Mouse (Mus musculus) heart, embryonic 13.5 days (tissue): ENCODE measurements around the gene Retsat. TPM values are rescaled to one million over a fixed set of nuclear protein-coding genes. Genes with fewer than 3 reads are reported as not detected.

ENCODE experiments used
- ATAC-seq: fragments of 200-750 bp; cut with Nextera tagmentation; 2 replicates; pipeline ENCODE4 v1.8.0; 2017; ENCODE audit warnings: moderate TSS enrichment; ENCODE audit not compliant: insufficient number of reproducible peaks, low FRiP score, low TSS enrichment; ENCODE audit errors: extremely low read depth
- H3K27ac ChIP-seq: fragments of 300-500 bp; sonication (generic); replicated peaks from 2 replicates; pipeline ENCODE4 v1.5.1; 2015; ENCODE audit warnings: moderate library complexity, mild to moderate bottlenecking, inconsistent platforms
- H3K27me3 ChIP-seq: fragments of 300-500 bp; sonication (generic); replicated peaks from 2 replicates; pipeline ENCODE4 v1.6.1; 2015; ENCODE audit warnings: mild to moderate bottlenecking, inconsistent platforms
- H3K36me3 ChIP-seq: fragments of 300-500 bp; sonication (generic); 2 replicates; pipeline ENCODE4 v1.6.1; 2015; ENCODE audit warnings: mild to moderate bottlenecking, inconsistent platforms
- H3K4me1 ChIP-seq: fragments of 300-500 bp; sonication (generic); 2 replicates; pipeline ENCODE4 v1.6.1; 2015; ENCODE audit warnings: inconsistent platforms
- H3K4me2 ChIP-seq: fragments of 300-500 bp; sonication (generic); 2 replicates; pipeline ENCODE4 v1.6.1; 2015; ENCODE audit warnings: inconsistent platforms, mild to moderate bottlenecking, moderate library complexity
- H3K4me3 ChIP-seq: fragments of 300-500 bp; sonication (generic); 2 replicates; pipeline ENCODE4 v1.5.1; 2015; ENCODE audit warnings: moderate library complexity, mild to moderate bottlenecking, inconsistent platforms
- H3K9ac ChIP-seq: fragments of 300-500 bp; sonication (generic); 2 replicates; pipeline ENCODE4 v1.6.1; 2015; ENCODE audit warnings: inconsistent platforms, mild to moderate bottlenecking, moderate library complexity
- H3K9me3 ChIP-seq: fragments of 300-500 bp; sonication (generic); 2 replicates; pipeline ENCODE4 v1.6.1; 2016; ENCODE audit warnings: inconsistent platforms
- WGBS: fragments of 180-500 bp; shearing (Covaris S2); methylation state at CpG from one replicate; pipeline ENCODE4 v1.1.7; 2015; ENCODE audit warnings: mixed read lengths; 5-methylcytosine and 5-hydroxymethylcytosine counted together
- polyA plus RNA-seq: library from polyadenylated mRNA; unstranded; fragments of >200 nt; fragmentation: Nextera tagmentation; extraction: Ambion mirVana; gene quantifications from 2 replicates; pipeline ENCODE4 v1.2.1, GENCODE M21; 2015

Gene Retsat
- 18.3 and 20.1 TPM in 2 replicates for polyA plus RNA-seq

DNA sequence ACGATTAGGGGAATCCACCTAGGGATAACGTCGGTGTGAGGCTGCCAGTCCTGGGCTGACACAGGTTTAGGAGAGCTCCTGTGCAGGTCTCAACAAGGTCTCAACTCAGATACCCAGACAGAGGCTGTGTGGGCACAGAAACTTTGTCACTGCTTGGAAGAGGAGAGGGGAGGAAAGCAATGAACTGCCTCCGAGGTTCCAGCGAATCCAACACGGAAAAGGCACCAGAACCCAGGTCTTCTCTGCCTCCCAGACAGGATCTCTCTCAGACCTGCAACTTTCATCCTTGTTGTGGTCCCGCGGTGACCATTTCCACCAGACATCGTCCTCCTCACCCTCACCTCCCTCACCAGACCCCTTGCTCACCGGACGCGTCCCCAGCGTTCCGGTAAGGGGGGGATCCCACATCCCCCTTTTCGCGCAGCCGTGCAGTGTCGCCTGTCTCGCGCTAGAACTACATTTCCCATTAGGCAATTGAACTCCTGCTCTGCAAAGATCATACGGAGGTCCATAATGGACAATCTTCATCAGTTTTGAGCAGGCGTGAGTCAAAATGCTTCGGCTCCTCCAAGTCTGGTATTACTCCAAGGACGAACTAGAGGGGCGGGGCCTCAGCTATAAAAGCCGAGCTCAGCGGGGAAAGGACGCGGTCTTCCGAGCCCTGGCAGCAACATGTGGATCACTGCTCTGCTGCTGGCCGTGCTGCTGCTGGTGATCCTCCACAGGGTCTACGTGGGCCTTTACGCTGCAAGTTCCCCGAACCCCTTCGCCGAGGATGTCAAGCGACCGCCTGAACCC is at the start of gene Retsat, which contains the start of gene Elmod3:
Gene Retsat (plus strand): TSS at position 520 of the 798 bp plus-strand sequence.
Gene Elmod3 (minus strand): TSS at position 458 of the 798 bp plus-strand sequence.
- H3K27ac ChIP-seq = peak within 1 kb of the TSS; percentile 91
- no peaks in the 10 kb centered on the region for H3K9me3 ChIP-seq
- peak; percentile 78 for ATAC-seq
- under 1% methylated on average over 38 of the region's 38 CpGs for WGBS
- no peaks in the 10 kb centered on the region for H3K27me3 ChIP-seq
- H3K9ac ChIP-seq = peak within 1 kb of the TSS; percentile 88
- peaks cover 8% of the 10 kb centered on the region; the same call in 1 of the 2 replicates for H3K36me3 ChIP-seq
- peak within 1 kb of the TSS; percentile 77 for H3K4me3 ChIP-seq
- H3K4me2 ChIP-seq = peak within 1 kb of the TSS; percentile 75
- H3K4me1 ChIP-seq = peaks cover 21% of the 10 kb centered on the region

DNA sequence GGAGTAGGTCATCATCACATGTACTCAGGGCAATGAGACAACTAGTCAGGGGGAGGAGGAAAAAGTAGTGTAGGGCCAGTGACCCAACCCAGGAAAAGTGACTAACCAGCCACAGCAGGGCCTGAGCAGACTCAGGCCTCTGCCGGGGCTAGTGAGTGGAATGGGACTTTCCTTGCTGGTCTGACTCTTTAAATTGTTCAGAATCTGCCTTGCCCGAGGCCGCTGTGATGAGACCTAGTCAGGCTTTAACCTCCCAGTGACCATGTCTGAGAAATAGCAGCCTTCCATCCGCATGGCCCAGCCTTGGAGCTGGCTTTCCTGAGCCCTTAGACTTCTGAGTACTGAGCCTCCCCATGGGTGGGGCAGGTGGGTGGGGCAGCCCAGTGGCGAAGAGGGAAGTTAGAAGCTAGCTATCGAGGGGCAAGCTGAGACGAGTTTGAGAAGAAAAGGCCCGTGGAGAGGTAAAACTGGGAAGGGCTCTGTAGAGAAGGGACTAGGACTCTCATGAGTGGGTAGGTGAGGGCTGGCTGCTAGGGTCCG is 49.2 kb upstream of the Retsat start:
- Histone ChIP-seq H3K27me3 (no peaks in the 10 kb centered on the region), H3K4me2 (no peak overlapping the region), H3K27ac (no peak overlapping the region), H3K9ac (no peak overlapping the region), H3K9me3 (no peaks in the 10 kb centered on the region), H3K4me3 (no peak overlapping the region), H3K36me3 (peaks cover 7% of the 10 kb centered on the region; the same call in 1 of the 2 replicates), H3K4me1 (peaks cover 27% of the 10 kb centered on the region)
- WGBS = 59% methylated on average over 9 of the region's 9 CpGs
- no peak for ATAC-seq

DNA sequence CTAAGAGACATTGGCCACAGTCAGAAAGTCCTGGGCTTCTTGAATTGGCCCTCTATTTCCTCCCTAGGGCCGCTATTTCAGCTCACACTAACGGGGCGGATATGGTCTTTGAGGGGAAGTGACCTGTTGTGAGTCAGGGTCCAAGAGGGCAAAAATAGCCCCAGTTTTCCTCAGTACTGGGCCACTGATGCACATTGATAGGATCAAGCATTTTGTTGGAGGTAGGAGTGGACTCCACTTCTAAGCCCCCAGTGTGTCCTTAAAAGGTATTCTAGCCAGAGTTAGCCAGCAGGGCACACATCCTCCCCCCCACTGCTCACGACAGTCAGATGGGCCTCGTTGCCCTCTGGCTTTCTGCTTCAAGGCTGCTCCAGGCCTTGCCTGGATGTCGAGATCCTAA is 48.2 kb upstream of the Retsat start:
- ATAC-seq = no peak
- Histone ChIP-seq H3K9me3 (no peaks in the 10 kb centered on the region), H3K9ac (no peak overlapping the region), H3K4me2 (no peak overlapping the region), H3K4me3 (no peak overlapping the region), H3K27ac (no peak overlapping the region), H3K36me3 (peaks cover 7% of the 10 kb centered on the region; the same call in 1 of the 2 replicates), H3K27me3 (no peaks in the 10 kb centered on the region), H3K4me1 (peaks cover 20% of the 10 kb centered on the region)
- 51% methylated on average over 6 of the region's 6 CpGs for WGBS

DNA sequence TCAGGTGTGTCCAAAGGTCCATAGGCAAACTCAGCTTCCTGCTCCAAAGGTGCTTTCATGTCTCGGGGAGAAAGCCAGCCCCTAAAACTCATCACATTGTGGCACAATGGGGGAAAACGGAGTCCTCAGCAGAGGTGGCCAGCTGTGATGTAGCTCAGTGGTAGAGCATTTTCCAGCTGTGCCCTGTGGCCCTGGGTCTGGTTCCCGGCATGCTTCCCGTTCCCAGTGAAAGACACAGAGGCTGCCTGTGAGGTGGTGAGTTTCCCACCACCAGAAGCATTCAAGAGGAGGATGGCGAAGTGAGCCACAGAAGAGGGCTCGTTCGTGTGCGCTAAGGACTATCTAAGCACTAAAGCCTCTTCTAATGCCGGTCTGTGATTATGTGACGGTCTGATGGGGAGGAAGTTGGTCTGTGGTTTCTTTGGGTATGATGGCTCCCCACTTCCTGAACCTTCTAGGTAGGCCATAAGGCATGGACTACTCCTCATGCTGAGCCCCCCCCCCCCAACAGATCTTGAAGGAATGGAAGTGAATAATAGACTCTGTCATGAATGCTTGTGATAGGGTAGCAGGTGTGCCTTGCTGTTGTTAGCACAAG is 47.7 kb upstream of the Retsat start:
- H3K27me3 ChIP-seq = no peaks in the 10 kb centered on the region
- H3K9me3 ChIP-seq = no peaks in the 10 kb centered on the region
- peaks cover 18% of the 10 kb centered on the region for H3K4me1 ChIP-seq
- no peak overlapping the region for H3K4me2 ChIP-seq
- WGBS = 75% methylated on average over 10 of the region's 10 CpGs
- H3K27ac ChIP-seq = no peak overlapping the region
- H3K9ac ChIP-seq = no peak overlapping the region
- ATAC-seq = no peak
- no peak overlapping the region for H3K4me3 ChIP-seq
- H3K36me3 ChIP-seq = peaks cover 7% of the 10 kb centered on the region; the same call in 1 of the 2 replicates

DNA sequence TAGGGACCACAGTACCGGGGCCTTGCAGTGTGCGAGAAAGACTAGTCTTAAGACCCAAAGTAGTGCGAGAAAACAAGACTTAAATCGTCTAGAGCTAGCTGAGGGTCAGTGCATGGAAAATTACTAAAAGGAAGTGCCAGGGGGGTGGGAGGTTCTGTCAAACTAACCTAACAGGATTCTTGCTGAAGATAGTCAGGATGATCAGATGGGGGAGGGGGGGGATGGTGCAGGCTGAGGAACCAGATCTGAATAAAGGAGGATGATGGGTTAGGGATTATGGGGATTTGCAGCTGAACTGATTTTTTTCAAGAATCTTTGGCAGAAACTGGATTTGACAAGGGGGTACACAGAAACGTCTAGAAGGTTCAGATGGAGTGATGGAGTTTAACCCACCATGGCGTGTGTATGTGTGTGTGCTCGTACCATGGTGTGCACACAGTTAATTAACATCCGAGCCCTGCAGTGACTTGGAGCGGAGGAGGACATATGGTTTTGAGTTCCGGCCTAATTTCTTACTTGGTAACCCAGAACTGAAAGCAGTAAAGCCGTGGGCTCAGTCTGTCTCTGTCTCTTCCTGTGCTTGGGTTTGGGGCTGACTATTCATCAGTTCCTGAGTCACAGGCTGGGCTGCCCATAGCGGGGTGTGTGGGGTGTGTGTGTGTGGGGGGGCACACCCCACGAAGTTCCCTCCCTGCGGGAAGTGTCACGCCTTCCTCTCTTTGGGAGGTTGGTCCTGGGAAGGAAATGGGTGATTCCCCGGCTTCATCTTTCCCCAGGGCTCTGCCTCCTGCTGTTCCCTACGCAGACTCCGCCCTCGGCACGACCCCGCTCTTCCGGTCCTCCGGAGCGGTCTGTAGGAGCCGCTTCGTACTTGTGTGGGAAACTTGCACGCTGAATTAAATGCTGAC is 45.9 kb upstream of the Retsat start:
- Histone ChIP-seq H3K9me3 (no peaks in the 10 kb centered on the region), H3K27ac (peak overlapping the region; percentile 84), H3K9ac (peak overlapping the region; percentile 80), H3K4me3 (peak overlapping the region; percentile 51), H3K36me3 (peaks cover under 1% of the 10 kb centered on the region; the same call in 1 of the 2 replicates), H3K4me1 (peaks cover 18% of the 10 kb centered on the region), H3K27me3 (no peaks in the 10 kb centered on the region), H3K4me2 (peak overlapping the region; percentile 72)
- ATAC-seq = peak; percentile 56; the same call in 1 of the 2 replicates
- WGBS = 18% methylated on average over 27 of the region's 27 CpGs

DNA sequence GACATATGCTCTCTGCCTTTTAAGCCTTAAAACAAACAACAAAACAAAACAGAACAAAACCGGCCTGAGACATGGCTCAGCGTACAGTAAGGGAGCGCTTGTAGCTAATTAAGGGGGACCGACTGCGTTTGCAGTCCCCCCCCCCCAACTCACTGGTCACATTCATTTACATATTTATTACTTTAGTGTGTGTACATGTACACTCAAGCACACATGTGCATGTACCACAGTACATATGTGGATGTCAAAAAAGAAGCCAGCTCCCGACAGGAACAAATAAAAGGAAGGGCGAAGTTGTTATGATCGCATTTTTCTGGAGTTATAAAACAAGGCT is 45.2 kb upstream of the Retsat start:
- peak overlapping the region; percentile 51 for H3K4me3 ChIP-seq
- ATAC-seq = no peak

DNA sequence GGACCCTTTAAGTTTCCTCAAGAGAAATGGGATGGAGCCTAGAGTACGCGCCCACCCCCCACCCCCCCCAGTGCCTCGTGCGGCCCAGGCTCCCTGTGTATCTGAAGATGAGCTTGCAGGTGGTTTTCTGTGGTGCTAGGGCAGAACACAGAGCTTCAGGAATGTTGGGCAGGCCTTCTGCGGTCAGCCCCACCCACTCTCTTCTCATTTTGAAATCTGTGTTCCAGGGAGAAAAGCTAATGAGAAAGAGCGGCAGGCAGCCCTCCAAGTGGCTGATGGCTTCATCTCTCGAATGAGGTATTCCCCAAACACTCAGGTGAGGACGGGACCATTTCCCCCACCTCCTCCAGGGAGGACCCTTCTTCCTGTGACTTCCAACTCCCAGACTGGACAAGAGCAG is 37.5 kb upstream of the Retsat start:
- H3K27me3 ChIP-seq = no peaks in the 10 kb centered on the region
- peaks cover 17% of the 10 kb centered on the region for H3K4me1 ChIP-seq
- H3K36me3 ChIP-seq = no peaks in the 10 kb centered on the region
- H3K4me2 ChIP-seq = no peak overlapping the region
- WGBS = 77% methylated on average over 8 of the region's 8 CpGs
- no peak overlapping the region for H3K4me3 ChIP-seq
- no peaks in the 10 kb centered on the region for H3K9me3 ChIP-seq
- no peak for ATAC-seq
- no peak overlapping the region for H3K27ac ChIP-seq
- no peak overlapping the region for H3K9ac ChIP-seq

More for the DNA sequence above, 45.2 kb upstream of the Retsat start:
- Histone ChIP-seq H3K4me2 (peak overlapping the region; percentile 72), H3K4me1 (peaks cover 18% of the 10 kb centered on the region), H3K9me3 (no peaks in the 10 kb centered on the region), H3K9ac (peak overlapping the region; percentile 80), H3K27me3 (no peaks in the 10 kb centered on the region), H3K27ac (peak overlapping the region; percentile 84), H3K36me3 (no peaks in the 10 kb centered on the region)
- 18% methylated on average over 8 of the region's 8 CpGs for WGBS

DNA sequence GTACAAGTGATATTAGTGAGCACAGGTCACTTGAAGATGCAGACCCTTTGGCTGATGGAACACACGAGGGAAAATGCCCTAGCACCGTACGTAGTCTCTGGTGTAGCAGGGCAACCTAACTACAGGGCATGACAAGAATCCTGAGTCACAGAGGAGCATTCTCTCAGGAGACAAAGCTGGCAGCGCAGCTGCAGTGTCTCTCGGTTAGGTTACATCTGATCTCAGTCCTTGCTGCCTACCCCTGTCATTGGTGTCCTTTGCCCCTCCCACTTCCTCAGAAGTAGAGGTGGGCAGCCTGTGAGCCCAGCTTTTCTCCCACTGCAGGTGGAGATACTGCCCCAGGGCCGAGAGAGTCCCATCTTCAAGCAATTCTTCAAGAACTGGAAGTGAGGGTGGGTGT is 35.8 kb upstream of the Retsat start:
- Histone ChIP-seq H3K4me3 (no peak overlapping the region), H3K9me3 (no peaks in the 10 kb centered on the region), H3K27ac (no peak overlapping the region), H3K4me2 (no peak overlapping the region), H3K9ac (no peak overlapping the region; the same call in 1 of the 2 replicates), H3K4me1 (peaks cover 19% of the 10 kb centered on the region), H3K27me3 (no peaks in the 10 kb centered on the region), H3K36me3 (0 out of 2 replicates have a peak, but pooled peaks cover under 1% of the 10 kb centered on the region)
- no peak for ATAC-seq
- 50% methylated on average over 6 of the region's 6 CpGs for WGBS

DNA sequence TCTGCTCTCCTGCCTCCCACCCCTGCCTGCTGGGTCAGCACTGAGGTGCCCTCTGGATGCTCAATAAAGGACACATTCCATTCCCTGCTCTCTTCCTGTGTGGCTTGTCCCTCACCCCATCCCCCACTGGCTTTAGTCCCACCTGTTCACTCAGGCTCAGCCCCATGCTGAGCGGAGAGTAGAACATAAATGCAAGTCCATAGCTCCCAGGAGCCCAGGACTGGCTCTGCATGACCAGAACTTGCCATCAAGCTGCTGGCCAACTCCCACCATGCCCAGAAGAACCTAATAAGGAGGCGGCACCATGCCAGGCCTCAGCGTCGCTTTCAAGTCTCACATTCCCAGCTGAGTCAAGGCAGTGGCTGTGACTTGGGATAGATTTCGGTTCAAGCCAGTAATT is 35.4 kb upstream of the Retsat start:
- no peak for ATAC-seq
- Histone ChIP-seq H3K4me3 (no peak overlapping the region), H3K27ac (no peak overlapping the region), H3K4me2 (no peak overlapping the region), H3K36me3 (peaks cover 5% of the 10 kb centered on the region), H3K27me3 (no peaks in the 10 kb centered on the region), H3K9me3 (no peaks in the 10 kb centered on the region), H3K9ac (no peak overlapping the region; the same call in 1 of the 2 replicates), H3K4me1 (peaks cover 19% of the 10 kb centered on the region)
- 78% methylated on average over 5 of the region's 5 CpGs for WGBS

DNA sequence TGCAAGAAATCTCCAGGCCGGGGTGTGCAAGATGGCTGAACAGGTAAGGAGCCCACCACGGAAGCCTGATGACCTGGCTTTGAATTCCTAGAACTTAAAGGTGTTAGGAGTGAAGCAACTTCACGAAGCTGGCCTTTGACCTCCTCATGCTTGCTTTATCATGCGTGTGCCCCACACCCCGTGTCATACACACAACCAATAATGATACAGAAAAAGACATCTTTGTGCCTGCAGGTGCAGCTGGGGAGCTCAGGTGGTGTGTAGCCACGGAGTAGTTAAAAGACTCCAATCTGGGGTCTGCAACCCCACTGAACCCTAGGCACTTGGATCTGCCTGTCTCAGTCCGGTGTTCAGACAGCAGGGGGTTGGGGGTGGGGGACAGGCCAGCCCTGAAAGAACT is 32.8 kb upstream of the Retsat start:
- H3K27me3 ChIP-seq = no peaks in the 10 kb centered on the region
- no peak for ATAC-seq
- H3K4me1 ChIP-seq = peaks cover 19% of the 10 kb centered on the region
- H3K4me2 ChIP-seq = peak overlapping the region; percentile 30; the same call in 1 of the 2 replicates
- peaks cover 20% of the 10 kb centered on the region for H3K36me3 ChIP-seq
- 72% methylated on average over 7 of the region's 7 CpGs for WGBS
- H3K9me3 ChIP-seq = no peaks in the 10 kb centered on the region
- H3K4me3 ChIP-seq = no peak overlapping the region
- no peak overlapping the region for H3K9ac ChIP-seq
- H3K27ac ChIP-seq = no peak overlapping the region
